Mouse (Mus musculus) brain, embryonic 14.5 days (tissue): ENCODE measurements around the gene Olfr1392.

Experiments
- CTCF ChIP-seq: fragments of 200-500 bp; IDR thresholded peaks from 2 replicates; pipeline ENCODE4 v1.5.1; 2012; ENCODE audit warnings: inconsistent platforms, mild to moderate bottlenecking, moderate library complexity, borderline replicate concordance; ENCODE audit not compliant: insufficient read depth, insufficient read length; ENCODE audit errors: extremely low read depth
- POLR2A ChIP-seq: fragments of 200-500 bp; IDR thresholded peaks from 2 replicates; pipeline ENCODE4 v1.6.1; 2012; ENCODE audit warnings: mild to moderate bottlenecking, inconsistent platforms, borderline replicate concordance; ENCODE audit not compliant: poor library complexity, insufficient read depth, insufficient read length, severe bottlenecking; ENCODE audit errors: extremely low read depth

DNA sequence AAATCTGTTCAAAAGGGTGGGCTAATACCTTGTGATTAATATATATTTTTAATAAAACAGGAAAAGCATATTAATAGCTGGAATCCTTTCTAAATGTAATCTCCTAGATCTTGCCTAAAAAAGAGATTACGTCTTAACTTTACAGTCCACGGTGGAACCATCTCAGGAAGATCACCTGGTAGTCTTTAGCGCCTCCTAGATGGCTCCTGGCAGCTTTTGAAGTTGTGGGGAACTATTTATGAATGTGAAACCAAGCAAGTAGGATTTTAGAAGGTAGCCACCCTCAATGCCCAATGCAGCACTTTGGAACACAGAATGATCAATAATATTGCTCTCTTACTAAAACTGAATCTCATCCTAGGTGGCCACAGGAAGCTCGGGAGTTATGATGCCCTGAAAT, 44.2 kb upstream of the Olfr1392 start:
- no peak for TF ChIP-seq CTCF
- TF ChIP-seq POLR2A, result no peak
